Mouse (Mus musculus): Measurements from ENCODE around the gene Prr15. TPM values are rescaled to one million over a fixed set of nuclear protein-coding genes. Genes with fewer than 3 reads are reported as not detected.

The Prr15 gene
- polyA plus RNA-seq, 1 experiment: 0.04 TPM

- no peak for TF ChIP-seq MYOG (IDR thresholded peaks at IDR 0.05; ENCODE audit: control insufficient read depth, extremely low read depth, insufficient read length)
- no peak for TF ChIP-seq CEBPB (IDR thresholded peaks at IDR 0.05; ENCODE audit: low read depth)
- TF ChIP-seq CTCF (IDR thresholded peaks at IDR 0.05; ENCODE audit: control insufficient read depth, insufficient read depth, insufficient read length): no peak
- H3K4me3 ChIP-seq (ENCODE audit: insufficient read depth, poor library complexity, severe bottlenecking): no peak overlapping the region
- no peaks in the 10 kb centered on the region for H3K36me3 ChIP-seq (ENCODE audit: control insufficient read depth, insufficient read depth)
- no peaks in the 10 kb centered on the region for H3K79me2 ChIP-seq (ENCODE audit: control insufficient read depth, insufficient read depth)
- H3K79me3 ChIP-seq (ENCODE audit: low read depth): no peaks in the 10 kb centered on the region
- no peaks in the 10 kb centered on the region for H3K27me3 ChIP-seq (ENCODE audit: control insufficient read depth, insufficient read depth, insufficient read length)
- H3ac ChIP-seq (ENCODE audit: control insufficient read depth, insufficient read length, low read depth): no peak overlapping the region
Measured at GRCm38 (mm10) chr6:54379356-54379755, 53.7 kb downstream of the Prr15 start.

Other genes starting within 250 kb of the Prr15 start
- 0.02 TPM for gene Wipf3, start 103.8 kb downstream of the Prr15 start, polyA plus RNA-seq (2012; fragmentation: generic; extraction: Trizol)
- 40.6 TPM for gene Scrn1, start 240.7 kb downstream of the Prr15 start, polyA plus RNA-seq (2012; fragmentation: generic; extraction: Trizol)

Measured in C2C12 (cell line).